Comparison of ENCODE assay signal across 8 mouse cellular contexts in genomic region chr6:72597956-72598753, GRCm38 (mm10). TPM values are rescaled to one million over a fixed set of nuclear protein-coding genes. Genes with fewer than 3 reads are reported as not detected.
DNase-seq lines count a peak whose midpoint lies in the region; ATAC-seq lines count a peak whose summit lies in the region.

TSS of gene Elmod3 (minus strand) at chr6:72598413.
TSS of gene Retsat (plus strand) at chr6:72598475.

- peaks cover 11% of the 10 kb centered on the region for H3K4me1 ChIP-seq in intestine, embryonic 14.5 days (replicated peaks; ENCODE audit: control insufficient read depth, insufficient read depth, low read length)

- no peaks in the 10 kb centered on the region for H3K9me3 ChIP-seq in intestine, embryonic 14.5 days (ENCODE audit: control insufficient read depth, low read length)

- H3K9ac ChIP-seq in intestine, embryonic 14.5 days (ENCODE audit: low read length), result peak within 1 kb of the TSS; percentile 55

- WGBS in intestine, embryonic 14.5 days, result 1% methylated on average over 38 of the region's 38 CpGs

- ATAC-seq in intestine, embryonic 14.5 days (replicated peaks; ENCODE audit: low FRiP score, low TSS enrichment, low read depth), result peak; percentile 92

- intact Hi-C loops in left cerebral cortex, postnatal 14 days (cut with DNase I), result no loop called here

- peak; percentile 95 to 97 for DNase-seq in adrenal gland, adult 18-20 months (ENCODE audit: low spot score in 2 of 2)
- DNase-seq in embryo, embryonic 11 days, result peak; percentile 96
- peak; percentile 95 for DNase-seq in gastrocnemius, postnatal 25 days
- peak; percentile 96 for DNase-seq in intestine, embryonic 14.5 days (ENCODE audit: low spot score)
- DNase-seq in left cerebral cortex, postnatal 14 days (ENCODE audit: low spot score in 2 of 2), result peak; percentile 88 to 97
- peak; percentile 95 for DNase-seq in mesoderm, embryonic 11.5 days (ENCODE audit: low read depth, low spot score)
- DNase-seq in right cerebral cortex, postnatal 36 days (ENCODE audit: low spot score in 2 of 2), result peak; percentile 86 to 92
- peak; percentile 94 for DNase-seq in yolk sac, embryonic 10.5 days (ENCODE audit: low spot score)

- H3K4me3 ChIP-seq in intestine, embryonic 14.5 days (ENCODE audit: low read depth, low read length), result peak within 1 kb of the TSS; percentile 72

- peak within 1 kb of the TSS; percentile 62 for H3K27ac ChIP-seq in intestine, embryonic 14.5 days (ENCODE audit: low read depth)

- no peaks in the 10 kb centered on the region for H3K36me3 ChIP-seq in intestine, embryonic 14.5 days (ENCODE audit: control insufficient read depth, insufficient read depth, low read length)

- no peaks in the 10 kb centered on the region for H3K27me3 ChIP-seq in intestine, embryonic 14.5 days (replicated peaks; ENCODE audit: control insufficient read depth, insufficient read depth, low read length)

- H3K4me2 ChIP-seq in intestine, embryonic 14.5 days (ENCODE audit: low read length), result peak within 1 kb of the TSS; percentile 82

RNA-seq across cellular contexts. Expression of gene Elmod3, which starts in this region (rescaled TPM):
- 10 to 100 TPM; 10.9 to 13.5 TPM for total RNA-seq in adrenal gland, adult 18-20 months (2021)
- 1 to 10 TPM; 8.6 to 9.3 TPM for total RNA-seq in gastrocnemius, postnatal 25 days (2021)
- 14.2 and 15.1 TPM in 2 replicates for polyA plus RNA-seq in intestine, embryonic 14.5 days (2014; fragmentation: Nextera tagmentation; extraction: Ambion mirVana)
- 10 to 100 TPM; 15.9 to 17.3 TPM for total RNA-seq in left cerebral cortex, postnatal 14 days (2021)

RNA-seq across cellular contexts. Expression of gene Retsat, which starts in this region (rescaled TPM):
- 100 to 1,000 TPM; 332 to 343 TPM for total RNA-seq in adrenal gland, adult 18-20 months (2021)
- total RNA-seq in gastrocnemius, postnatal 25 days (2021), result 10 to 100 TPM; 55.9 to 73.4 TPM
- 20.7 and 21.3 TPM in 2 replicates for polyA plus RNA-seq in intestine, embryonic 14.5 days (2014; fragmentation: Nextera tagmentation; extraction: Ambion mirVana)
- 10 to 100 TPM; 41.6 to 43.8 TPM for total RNA-seq in left cerebral cortex, postnatal 14 days (2021)

Comparison
In these comparisons a context has a peak if more than half of its experiments do, and no peak if none do; other contexts are left out.
1. Peak in every context shown above with its lines: DNase-seq, ATAC-seq, H3K4me3 ChIP-seq and H3K27ac ChIP-seq.
2. RNA of gene Retsat (total RNA-seq): 332 to 343 TPM in adrenal gland, adult 18-20 months; 55.9 to 73.4 TPM in gastrocnemius, postnatal 25 days and 41.6 to 43.8 TPM in left cerebral cortex, postnatal 14 days; every median in the first group is over 4 times any median in the second.